Mouse (Mus musculus): ENCODE results near the gene Tmem106a.
"Not testable (repeated sequence)": the region's sequence is repeated elsewhere in the genome, so short reads cannot be mapped to it uniquely, and the experiment has no call there.

Gene Tmem106a

GRCm38 (mm10) chr11:101582054-101583035 lies at the start of gene Tmem106a:
Gene Tmem106a (plus strand): TSS chr11:101582242.
- DNase-seq (ENCODE audit: low read depth, low spot score), result peak; percentile 95

- no peak for DNase-seq (ENCODE audit: low read depth, low spot score)
These were observed 38.5 kb upstream of the Tmem106a start for GRCm38 (mm10) chr11:101543533-101543932.

GRCm38 (mm10) chr11:101544132-101544531 lies 37.9 kb upstream of the Tmem106a start:
- no peak for DNase-seq (ENCODE audit: low read depth, low spot score)

- DNase-seq (ENCODE audit: low read depth, low spot score), result peak; percentile 73
These were observed 33.5 kb upstream of the Tmem106a start for GRCm38 (mm10) chr11:101548526-101548925.

GRCm38 (mm10) chr11:101551751-101552475 lies 30.1 kb upstream of the Tmem106a start, which contains the start of the genes Brca1 and Nbr1:
Gene Brca1 (minus strand): TSS chr11:101551955.
Gene Nbr1 (plus strand): TSS chr11:101552149.
- DNase-seq (ENCODE audit: low read depth, low spot score), result peak; percentile 99

GRCm38 (mm10) chr11:101552476-101553300 lies 29.4 kb upstream of the Tmem106a start:
- peak; percentile 100 for DNase-seq (ENCODE audit: low read depth, low spot score)

- no peak for DNase-seq (ENCODE audit: low read depth, low spot score)
These were observed 28.6 kb upstream of the Tmem106a start for GRCm38 (mm10) chr11:101553354-101553930.

GRCm38 (mm10) chr11:101556541-101556940 lies 25.5 kb upstream of the Tmem106a start:
- DNase-seq (ENCODE audit: low read depth, low spot score), result no peak

- no peak for DNase-seq (ENCODE audit: low read depth, low spot score)
These were observed 25.1 kb upstream of the Tmem106a start for GRCm38 (mm10) chr11:101556954-101557353.

- DNase-seq (ENCODE audit: low read depth, low spot score), result peak; percentile 91
These were observed 19.7 kb upstream of the Tmem106a start for GRCm38 (mm10) chr11:101562391-101562790.

- DNase-seq (ENCODE audit: low read depth, low spot score), result peak; percentile 89
These were observed 13.6 kb upstream of the Tmem106a start for GRCm38 (mm10) chr11:101568421-101568820.

- DNase-seq (ENCODE audit: low read depth, low spot score), result peak; percentile 82
These were observed 5.9 kb upstream of the Tmem106a start for GRCm38 (mm10) chr11:101576116-101576515.

- peak; percentile 53 for DNase-seq (ENCODE audit: low read depth, low spot score)
These were observed 819 bp upstream of the Tmem106a start for GRCm38 (mm10) chr11:101581081-101581764.

- no peak for DNase-seq (ENCODE audit: low read depth, low spot score)
These were observed 1.2 kb downstream of the Tmem106a start for GRCm38 (mm10) chr11:101583205-101583604.

GRCm38 (mm10) chr11:101585031-101585430 lies 3.0 kb downstream of the Tmem106a start:
- not testable (repeated sequence) for DNase-seq (ENCODE audit: low read depth, low spot score)

- DNase-seq (ENCODE audit: low read depth, low spot score), result no peak
These were observed 3.8 kb downstream of the Tmem106a start for GRCm38 (mm10) chr11:101585805-101586204.

GRCm38 (mm10) chr11:101587676-101588075 lies 5.6 kb downstream of the Tmem106a start:
- DNase-seq (ENCODE audit: low read depth, low spot score), result no peak

- no peak for DNase-seq (ENCODE audit: low read depth, low spot score)
These were observed 6.8 kb downstream of the Tmem106a start for GRCm38 (mm10) chr11:101588868-101589267.

- peak; percentile 82 for DNase-seq (ENCODE audit: low read depth, low spot score)
These were observed 7.4 kb downstream of the Tmem106a start for GRCm38 (mm10) chr11:101589444-101589843.

GRCm38 (mm10) chr11:101589989-101590624 lies 8.1 kb downstream of the Tmem106a start:
- peak; percentile 84 for DNase-seq (ENCODE audit: low read depth, low spot score)

Data from ZHBTc4 (cell line).